Mouse (Mus musculus) left cerebral cortex, adult 9 months (tissue): Measurements from ENCODE around the gene Gm20716.

ENCODE experiments used
- DNase-seq, 2 experiments: peaks; one replicate each; pipeline ENCODE4 v3.0.0; 2022; ENCODE audit warnings: low spot score in 2 of 2

Gene Gm20716

GRCm38 (mm10) chr2:168230026-168230728 lies at the start of gene Gm20716, which contains the start of the genes Dpm1 and Mocs3:
Gene Gm20716, minus strand, starts transcription at chr2:168230364.
Gene Dpm1, minus strand, starts transcription at chr2:168230591.
Gene Mocs3, plus strand, starts transcription at chr2:168230622.
- DNase-seq, result peak; percentile 81 to 86

GRCm38 (mm10) chr2:168274374-168274935 lies 44.3 kb upstream of the Gm20716 start:
- DNase-seq, result peak in 1 of 2 experiments; percentile 74

- DNase-seq, result no peak
Observed at GRCm38 (mm10) chr2:168273387-168273786, 43.2 kb upstream of the Gm20716 start.

- no peak for DNase-seq
Observed at GRCm38 (mm10) chr2:168268033-168268432, 37.9 kb upstream of the Gm20716 start.

GRCm38 (mm10) chr2:168260900-168261299 lies 30.7 kb upstream of the Gm20716 start:
- peak; percentile 49 to 77 for DNase-seq

GRCm38 (mm10) chr2:168260124-168260523 lies 30.0 kb upstream of the Gm20716 start:
- DNase-seq, result no peak

- no peak for DNase-seq
Observed at GRCm38 (mm10) chr2:168259046-168259445, 28.9 kb upstream of the Gm20716 start.

GRCm38 (mm10) chr2:168257188-168257587 lies 27.0 kb upstream of the Gm20716 start:
- DNase-seq, result no peak

- DNase-seq, result no peak
Observed at GRCm38 (mm10) chr2:168256506-168256905, 26.3 kb upstream of the Gm20716 start.

- peak in 1 of 2 experiments; percentile 61 for DNase-seq
Observed at GRCm38 (mm10) chr2:168253822-168254221, 23.7 kb upstream of the Gm20716 start.

GRCm38 (mm10) chr2:168252639-168253292 lies 22.6 kb upstream of the Gm20716 start:
- DNase-seq, result peak in 1 of 2 experiments; percentile 30

GRCm38 (mm10) chr2:168250270-168250669 lies 20.1 kb upstream of the Gm20716 start:
- DNase-seq, result peak in 1 of 2 experiments; percentile 93

GRCm38 (mm10) chr2:168248856-168249245 lies 18.7 kb upstream of the Gm20716 start:
- DNase-seq, result no peak

GRCm38 (mm10) chr2:168248167-168248855 lies 18.1 kb upstream of the Gm20716 start:
- no peak for DNase-seq

- DNase-seq, result no peak
Observed at GRCm38 (mm10) chr2:168245571-168245970, 15.4 kb upstream of the Gm20716 start.

- no peak for DNase-seq
Observed at GRCm38 (mm10) chr2:168243278-168243677, 13.1 kb upstream of the Gm20716 start.

- DNase-seq, result no peak
Observed at GRCm38 (mm10) chr2:168242841-168243240, 12.7 kb upstream of the Gm20716 start.

GRCm38 (mm10) chr2:168238335-168238734 lies 8.2 kb upstream of the Gm20716 start:
- DNase-seq, result no peak

GRCm38 (mm10) chr2:168233286-168233685 lies 3.1 kb upstream of the Gm20716 start:
- DNase-seq, result no peak

- no peak for DNase-seq
Observed at GRCm38 (mm10) chr2:168231471-168231829, 1.3 kb upstream of the Gm20716 start.

GRCm38 (mm10) chr2:168230773-168231470 lies 758 bp upstream of the Gm20716 start:
- DNase-seq, result no peak
